Comparison of ENCODE assay signal across 25 mouse cellular contexts in genomic region chr13:85035903-85036302, GRCm38 (mm10).
"Had no signal": no experiment of that assay in that cellular context is flagged by ENCODE, and none has a peak within 500 bp of the region (broad histone marks: within the 10 kb centered on the region; RNA-seq: fewer than 3 reads in every experiment).

No protein-coding gene starts in this region.

- H3K36me3 ChIP-seq: liver, embryonic 15.5 days; lung, embryonic 15.5 days; midbrain, embryonic 13.5 days; midbrain, embryonic 15.5 days; neural tube, embryonic 13.5 days; neural tube, embryonic 15.5 days; stomach, embryonic 15.5 days had no signal

- H3K27ac ChIP-seq: liver, embryonic 15.5 days; lung, embryonic 15.5 days; macrophage; midbrain, embryonic 13.5 days; midbrain, embryonic 15.5 days; neural tube, embryonic 13.5 days; neural tube, embryonic 15.5 days; stomach, embryonic 15.5 days; stomach, postnatal 0 days had no signal

- ATAC-seq: liver, postnatal 0 days; lung, postnatal 0 days; midbrain, embryonic 13.5 days; midbrain, embryonic 15.5 days had no signal

- H3K9ac ChIP-seq: liver, embryonic 15.5 days; liver, postnatal 0 days; lung, embryonic 15.5 days; midbrain, embryonic 13.5 days; midbrain, embryonic 15.5 days; neural tube, embryonic 13.5 days; neural tube, embryonic 15.5 days; stomach, embryonic 15.5 days had no signal

- H3K27me3 ChIP-seq: liver, embryonic 15.5 days; lung, embryonic 15.5 days; megakaryocyte, embryonic 14.5 days; midbrain, embryonic 13.5 days; midbrain, embryonic 15.5 days; neural tube, embryonic 13.5 days; neural tube, embryonic 15.5 days; stomach, embryonic 15.5 days had no signal

- DNase-seq: liver, postnatal 0 days; lung, adult 2 months; lung, postnatal 14 days; lung, postnatal 36 days; retina, postnatal 1 day; right cerebral cortex, adult 18-20 months; right cerebral cortex, postnatal 25 days; right cerebral cortex, postnatal 4 days; spleen, adult 18-20 months; thymus, adult 2 months; thymus, postnatal 25 days; thymus, postnatal 4 days had no signal

- H3K4me2 ChIP-seq: liver, embryonic 15.5 days; lung, embryonic 15.5 days; midbrain, embryonic 11.5 days; midbrain, embryonic 13.5 days; midbrain, embryonic 15.5 days; neural tube, embryonic 13.5 days; neural tube, embryonic 15.5 days; stomach, embryonic 15.5 days had no signal

- H3K9me3 ChIP-seq: lung, embryonic 15.5 days; midbrain, embryonic 15.5 days; neural tube, embryonic 15.5 days; stomach, embryonic 15.5 days had no signal

- H3K4me3 ChIP-seq: liver, embryonic 15.5 days; lung, embryonic 15.5 days; megakaryocyte, embryonic 14.5 days; midbrain, embryonic 13.5 days; midbrain, embryonic 15.5 days; myocyte; neural tube, embryonic 13.5 days; neural tube, embryonic 15.5 days; stomach, embryonic 15.5 days had no signal

- H3K4me1 ChIP-seq: liver, embryonic 15.5 days; lung, embryonic 15.5 days; megakaryocyte, embryonic 14.5 days; midbrain, embryonic 13.5 days; midbrain, embryonic 15.5 days; neural tube, embryonic 13.5 days; neural tube, embryonic 15.5 days; stomach, embryonic 15.5 days had no signal
